18 mouse cellular contexts compared by ENCODE assay signal in genomic region chr8:126874846-126875245, GRCm38 (mm10).
DNase-seq lines count a peak whose midpoint lies in the region; ATAC-seq and TF ChIP-seq lines count a peak whose summit lies in the region.
"Had no signal": no experiment of that assay in that cellular context is flagged by ENCODE, and none has a peak within 500 bp of the region (broad histone marks: within the 10 kb centered on the region; RNA-seq: fewer than 3 reads in every experiment).

No protein-coding gene starts in this region.

- H3K27ac ChIP-seq in heart, adult 2 months, result no peak overlapping the region
- no peak overlapping the region for H3K27ac ChIP-seq in lung, embryonic 14.5 days (ENCODE audit: low read depth)
- no peak overlapping the region for H3K27ac ChIP-seq in CH12.LX (ENCODE audit: insufficient read depth, low read depth)
- H3K27ac ChIP-seq: forebrain, embryonic 10.5 days had no signal

- peak; percentile 54 for TF ChIP-seq CTCF in heart, adult 2 months (IDR thresholded peaks at IDR 0.05)
- TF ChIP-seq CTCF in lung, embryonic 14.5 days (IDR thresholded peaks at IDR 0.05; ENCODE audit: low read depth), result peak; percentile 34; the same call in 1 of the 2 replicates
- TF ChIP-seq CTCF in CH12.LX (conservative IDR thresholded peaks at IDR 0.05 in 1 of 2, IDR thresholded peaks at IDR 0.05 in 1 of 2; ENCODE audit: low read depth in 2 of 2, low read length in 2 of 2), result peak in 1 of 2 experiments; percentile 42; a peak in 2 of 4 replicates

- no peak overlapping the region for H3K9ac ChIP-seq in heart, adult 2 months (ENCODE audit: low read depth, low read length)
- H3K9ac ChIP-seq in lung, embryonic 14.5 days, result no peak overlapping the region
- no peak overlapping the region for H3K9ac ChIP-seq in CH12.LX (ENCODE audit: insufficient read depth, low read depth)
- H3K9ac ChIP-seq: embryonic facial prominence, embryonic 12.5 days; heart, embryonic 12.5 days; limb, embryonic 13.5 days had no signal

- no peaks in the 10 kb centered on the region for H3K27me3 ChIP-seq in heart, adult 2 months (ENCODE audit: control insufficient read depth, insufficient read depth, low read length)
- H3K27me3 ChIP-seq in lung, embryonic 14.5 days (ENCODE audit: insufficient read depth, low read length), result no peaks in the 10 kb centered on the region
- H3K27me3 ChIP-seq in CH12.LX (replicated peaks), result no peaks in the 10 kb centered on the region
- H3K27me3 ChIP-seq: embryonic facial prominence, embryonic 12.5 days; heart, embryonic 12.5 days; limb, embryonic 13.5 days had no signal

- dilution Hi-C loops in CH12.LX (cut with MboI; ENCODE audit: extremely low pct_ligation_motif_present, extremely low pct_unique_long_range_greater_than_20kb, low sequenced_read_pairs), result no loop called here

- ATAC-seq in lung, embryonic 14.5 days (ENCODE audit: insufficient read depth), result no peak

- no peak for DNase-seq in heart, adult 2 months
- no peak for DNase-seq in heart, postnatal 36 days
- DNase-seq in lung, embryonic 14.5 days, result no peak
- DNase-seq in lung, postnatal 4 days, result no peak
- no peak for DNase-seq in CH12.LX (ENCODE audit: extremely low read depth)
- peak; percentile 64 for DNase-seq in induced T-regulatory cell, adult 2 months (ENCODE audit: low read depth)
- DNase-seq in testis, postnatal 14 days (ENCODE audit: low spot score), result no peak
- DNase-seq in layer of hippocampus, postnatal 25 days (ENCODE audit: extremely low spot score in 1 of 2, low spot score in 1 of 2), result no peak
- DNase-seq: adrenal gland, adult 2 months; cerebellum, adult 11 months; cerebellum, postnatal 25 days; heart, postnatal 4 days; kidney, postnatal 25 days; right cerebral cortex, adult 18-20 months had no signal

- intact Hi-C loops in heart, adult 2 months (cut with DNase I), result no loop called here
- intact Hi-C loops in heart, postnatal 36 days (cut with DNase I), result loop anchor here (2.0 kb wide), 1 partner anchor 24 kb away; no protein-coding TSS in a partner anchor

- WGBS in heart, adult 2 months, result 100% methylated on average over 1 of the region's 1 CpGs
- 97% methylated on average over 1 of the region's 1 CpGs for WGBS in lung, embryonic 14.5 days

- no peak for TF ChIP-seq EP300 in heart, adult 2 months (IDR thresholded peaks at IDR 0.05; ENCODE audit: insufficient read depth, low read depth, low read length)
- no peak for TF ChIP-seq EP300 in CH12.LX (IDR thresholded peaks at IDR 0.05; ENCODE audit: low read length)

- no peak for TF ChIP-seq POLR2A in heart, adult 2 months (IDR thresholded peaks at IDR 0.05; ENCODE audit: insufficient read depth, low read depth, low read length)
- no peak for TF ChIP-seq POLR2A in CH12.LX (IDR thresholded peaks at IDR 0.05; ENCODE audit: low read depth, low read length)

- H3K4me1 ChIP-seq in heart, adult 2 months (ENCODE audit: control insufficient read depth, insufficient read depth, low read length), result peaks cover 9% of the 10 kb centered on the region
- H3K4me1 ChIP-seq in lung, embryonic 14.5 days (ENCODE audit: insufficient read depth), result no peaks in the 10 kb centered on the region; the same call in none of the 2 replicates
- H3K4me1 ChIP-seq in CH12.LX (ENCODE audit: control insufficient read depth in 1 of 2, insufficient read depth in 2 of 2), result peaks cover 19 to 67% of the 10 kb centered on the region in 2 experiments

- H3K4me2 ChIP-seq in lung, embryonic 14.5 days, result no peak overlapping the region
- no peak overlapping the region for H3K4me2 ChIP-seq in CH12.LX (ENCODE audit: insufficient read depth, low read depth, poor library complexity, severe bottlenecking)
- H3K4me2 ChIP-seq: embryonic facial prominence, embryonic 12.5 days; heart, embryonic 12.5 days; limb, embryonic 13.5 days had no signal

- in situ Hi-C loops in CH12.LX (cut with MboI; ENCODE audit: low pct_ligation_motif_present, low pct_unique_long_range_greater_than_20kb, low sequenced_read_pairs), result no loop called here

- peak; percentile 56 for TF ChIP-seq RAD21 in CH12.LX (IDR thresholded peaks at IDR 0.05; ENCODE audit: low read depth, low read length)

- no peaks in the 10 kb centered on the region for H3K79me2 ChIP-seq in heart, adult 2 months (replicated peaks; ENCODE audit: control insufficient read depth, insufficient read depth, low read length)
- no peaks in the 10 kb centered on the region for H3K79me2 ChIP-seq in CH12.LX (replicated peaks; ENCODE audit: control insufficient read depth, extremely low read depth, insufficient read depth, poor library complexity, severe bottlenecking)

- no peak overlapping the region for H3K4me3 ChIP-seq in heart, adult 2 months
- no peak overlapping the region for H3K4me3 ChIP-seq in lung, embryonic 14.5 days (ENCODE audit: low read depth, low read length)
- no peak overlapping the region for H3K4me3 ChIP-seq in CH12.LX (replicated peaks in 1 of 3; ENCODE audit: low read depth in 2 of 3, low read length in 2 of 3, poor library complexity in 1 of 3)
- H3K4me3 ChIP-seq: embryonic facial prominence, embryonic 12.5 days; forebrain, embryonic 10.5 days; heart, embryonic 12.5 days; limb, embryonic 13.5 days had no signal

- no peaks in the 10 kb centered on the region for H3K36me3 ChIP-seq in heart, adult 2 months (ENCODE audit: control insufficient read depth, insufficient read depth, low read length)
- no peaks in the 10 kb centered on the region for H3K36me3 ChIP-seq in lung, embryonic 14.5 days (ENCODE audit: insufficient read depth)
- H3K36me3 ChIP-seq in CH12.LX (replicated peaks in 1 of 2; ENCODE audit: control insufficient read depth in 1 of 2, insufficient read depth in 1 of 2, low read length in 1 of 2), result no peaks in the 10 kb centered on the region
- H3K36me3 ChIP-seq: embryonic facial prominence, embryonic 12.5 days; forebrain, embryonic 10.5 days; heart, embryonic 12.5 days; limb, embryonic 13.5 days had no signal

- H3K9me3 ChIP-seq in lung, embryonic 14.5 days (ENCODE audit: low read depth, low read length), result no peaks in the 10 kb centered on the region
- peaks cover 8% of the 10 kb centered on the region for H3K9me3 ChIP-seq in CH12.LX (replicated peaks; ENCODE audit: low read length)
- H3K9me3 ChIP-seq: embryonic facial prominence, embryonic 12.5 days; limb, embryonic 13.5 days had no signal

TF ChIP-seq in CH12.LX, 34 proteins besides CTCF, POLR2A, EP300 and RAD21:
- TF ChIP-seq MXI1 (IDR thresholded peaks at IDR 0.05; ENCODE audit: low read depth, low read length) (no peak), KAT2A (IDR thresholded peaks at IDR 0.05; ENCODE audit: insufficient replicate concordance, low read length) (no peak), SMC3 (IDR thresholded peaks at IDR 0.05; ENCODE audit: low read depth, low read length) (peak; percentile 51), MAFK (IDR thresholded peaks at IDR 0.05; ENCODE audit: insufficient replicate concordance, low read length) (no peak), HCFC1 (IDR thresholded peaks at IDR 0.05; ENCODE audit: low read depth, low read length) (no peak)
